Mouse (Mus musculus) lung, postnatal 36 days (tissue): ENCODE results near the gene 1700001K19Rik.
A peak's percentile ranks its signal among the peaks of the same experiment; 100 is the strongest.
"Not testable (repeated sequence)": the region's sequence is repeated elsewhere in the genome, so short reads cannot be mapped to it uniquely, and the experiment has no call there.

Experiments used
- DNase-seq: peaks from one replicate; pipeline ENCODE4 v3.0.0; 2022; ENCODE audit warnings: mixed read lengths

Gene 1700001K19Rik

GRCm38 (mm10) chr12:110682561-110683299, at the start of gene 1700001K19Rik:
Gene 1700001K19Rik (minus strand): TSS chr12:110682619.
- DNase-seq = no peak

- DNase-seq = no peak
Measured at GRCm38 (mm10) chr12:110726428-110726827, 44.0 kb upstream of the 1700001K19Rik start.

GRCm38 (mm10) chr12:110725489-110725888, 43.1 kb upstream of the 1700001K19Rik start:
- no peak for DNase-seq

- no peak for DNase-seq
Measured at GRCm38 (mm10) chr12:110725051-110725450, 42.6 kb upstream of the 1700001K19Rik start.

- DNase-seq = no peak
Measured at GRCm38 (mm10) chr12:110716004-110716403, 33.6 kb upstream of the 1700001K19Rik start.

GRCm38 (mm10) chr12:110714215-110714614, 31.8 kb upstream of the 1700001K19Rik start:
- no peak for DNase-seq

GRCm38 (mm10) chr12:110713784-110714183, 31.4 kb upstream of the 1700001K19Rik start:
- DNase-seq = no peak

- no peak for DNase-seq
Measured at GRCm38 (mm10) chr12:110711270-110711669, 28.9 kb upstream of the 1700001K19Rik start.

GRCm38 (mm10) chr12:110707451-110707850, 25.0 kb upstream of the 1700001K19Rik start:
- no peak for DNase-seq

GRCm38 (mm10) chr12:110706337-110707231, 24.2 kb upstream of the 1700001K19Rik start:
- peak; percentile 75 for DNase-seq

GRCm38 (mm10) chr12:110705419-110705818, 23.0 kb upstream of the 1700001K19Rik start:
- not testable (repeated sequence) for DNase-seq

GRCm38 (mm10) chr12:110703682-110704081, 21.3 kb upstream of the 1700001K19Rik start:
- DNase-seq = no peak

GRCm38 (mm10) chr12:110703008-110703471, 20.6 kb upstream of the 1700001K19Rik start:
- peak; percentile 93 for DNase-seq

- no peak for DNase-seq
Measured at GRCm38 (mm10) chr12:110702556-110702955, 20.1 kb upstream of the 1700001K19Rik start, which contains the start of gene Hsp90aa1. Gene Hsp90aa1 (minus strand): TSS chr12:110702728.

- not testable (repeated sequence) for DNase-seq
Measured at GRCm38 (mm10) chr12:110701363-110701762, 18.9 kb upstream of the 1700001K19Rik start.

- no peak for DNase-seq
Measured at GRCm38 (mm10) chr12:110700730-110701129, 18.3 kb upstream of the 1700001K19Rik start.

- no peak for DNase-seq
Measured at GRCm38 (mm10) chr12:110699171-110699547, 16.7 kb upstream of the 1700001K19Rik start.

GRCm38 (mm10) chr12:110698523-110699170, 16.2 kb upstream of the 1700001K19Rik start:
- DNase-seq = no peak

- DNase-seq = no peak
Measured at GRCm38 (mm10) chr12:110698080-110698479, 15.7 kb upstream of the 1700001K19Rik start.

GRCm38 (mm10) chr12:110697457-110697856, 15.0 kb upstream of the 1700001K19Rik start:
- DNase-seq = no peak

- no peak for DNase-seq
Measured at GRCm38 (mm10) chr12:110696975-110697400, 14.6 kb upstream of the 1700001K19Rik start.

- DNase-seq = peak; percentile 97
Measured at GRCm38 (mm10) chr12:110696173-110696974, 14.0 kb upstream of the 1700001K19Rik start.
